Mouse (Mus musculus) naive thymus-derived CD4-positive, alpha-beta T cell, adult 2 months (primary cell): Measurements from ENCODE around the gene N4bp2.
"Not testable (repeated sequence)": the region's sequence is repeated elsewhere in the genome, so short reads cannot be mapped to it uniquely, and the experiment has no call there.

Source experiments
- DNase-seq: peaks from one replicate; pipeline ENCODE4 v3.0.0-alpha.2; 2011; ENCODE audit warnings: low read depth

N4bp2 gene

DNA sequence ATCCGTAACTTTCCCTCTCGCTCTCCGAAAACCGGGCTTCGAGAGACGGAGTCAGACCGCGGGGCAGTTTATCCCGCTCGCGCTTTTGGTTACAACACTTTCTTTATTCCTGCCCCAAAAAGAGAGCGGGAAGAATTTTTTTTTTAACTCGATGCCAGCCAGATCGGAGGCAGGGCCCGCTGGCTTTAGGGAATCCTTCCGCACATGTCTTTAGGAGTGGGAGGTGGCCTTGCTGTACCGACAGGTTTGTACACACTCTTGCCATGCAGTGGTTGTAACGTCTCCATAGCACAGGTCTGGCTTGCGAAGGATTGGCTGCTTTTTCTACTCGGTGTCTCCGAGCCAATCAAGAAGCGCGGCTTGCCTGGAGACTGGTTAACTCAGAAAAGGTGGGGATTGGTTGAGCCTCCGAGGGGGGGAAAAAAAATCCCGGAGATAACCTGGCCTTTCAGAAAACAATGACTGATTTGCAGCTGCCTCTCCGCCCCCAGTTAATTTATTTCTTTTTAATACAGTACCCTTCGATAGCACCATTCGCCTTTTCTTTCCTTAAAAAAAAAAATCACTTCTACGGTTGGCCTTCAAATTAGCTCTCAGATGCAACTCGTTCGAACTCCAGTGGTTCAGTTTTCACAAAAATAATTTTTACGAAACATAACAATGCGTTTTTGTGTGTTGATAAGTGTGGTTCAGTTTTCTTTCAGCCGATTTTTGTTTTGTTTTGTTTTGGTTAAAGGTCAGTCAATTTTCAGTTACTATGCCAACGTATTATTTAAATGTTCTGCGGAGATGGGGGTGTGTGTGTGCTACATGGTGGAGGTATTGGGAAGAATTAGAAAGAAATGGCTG lies 1.7 kb downstream of the N4bp2 start:
- peak; percentile 93 for DNase-seq

DNA sequence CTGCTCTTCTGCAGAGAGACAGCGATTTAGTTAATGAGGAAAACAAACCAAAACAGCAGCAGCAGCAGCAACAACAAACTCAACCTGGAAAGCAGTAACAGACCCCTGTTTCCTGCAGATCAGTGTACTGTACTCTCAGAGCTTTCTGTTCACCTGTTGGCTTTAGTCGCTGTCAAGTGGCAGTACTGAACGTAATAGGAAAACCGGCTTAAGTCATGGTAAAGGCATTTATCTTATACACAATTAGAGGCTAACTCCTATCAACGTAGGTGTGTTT lies 2.3 kb downstream of the N4bp2 start:
- no peak for DNase-seq

DNA sequence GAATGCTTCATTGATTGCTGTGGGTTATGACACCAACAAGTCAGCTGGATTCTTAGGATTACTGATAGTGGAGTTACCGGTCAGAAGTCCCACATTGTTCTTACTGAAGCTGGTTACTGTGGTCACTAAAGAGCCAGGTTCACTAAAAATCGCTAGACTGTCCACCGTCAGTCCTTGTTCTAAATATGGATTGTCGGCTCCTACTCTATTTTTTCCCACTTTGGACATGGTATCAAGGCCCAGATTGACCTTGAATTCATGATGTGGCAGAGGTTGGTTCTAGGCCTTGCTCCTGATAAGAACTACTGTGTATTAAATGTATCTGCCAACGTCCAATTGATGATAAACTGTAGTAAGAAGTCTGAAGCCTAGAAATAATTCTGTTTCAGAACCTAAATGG lies 4.7 kb downstream of the N4bp2 start:
- no peak for DNase-seq

DNA sequence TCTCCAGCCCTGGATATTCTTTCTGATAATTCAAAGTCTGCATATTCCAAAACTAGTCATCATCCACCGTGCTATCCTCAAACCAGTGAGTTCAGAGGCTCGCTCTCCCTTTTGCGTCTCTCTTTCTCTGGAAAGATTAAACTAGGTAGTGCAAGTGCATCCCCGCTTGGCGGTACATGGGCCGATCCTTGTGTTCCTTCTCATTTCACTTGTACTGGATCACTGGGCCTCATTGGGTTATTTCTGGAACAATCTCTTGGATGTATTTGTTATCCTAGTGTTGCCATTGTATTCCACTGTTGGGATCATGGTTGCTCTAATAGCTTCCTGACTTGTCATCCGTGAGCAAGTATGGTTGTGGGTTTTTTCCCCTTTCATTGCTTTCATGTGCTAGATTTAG lies 6.7 kb downstream of the N4bp2 start:
- DNase-seq, result no peak

DNA sequence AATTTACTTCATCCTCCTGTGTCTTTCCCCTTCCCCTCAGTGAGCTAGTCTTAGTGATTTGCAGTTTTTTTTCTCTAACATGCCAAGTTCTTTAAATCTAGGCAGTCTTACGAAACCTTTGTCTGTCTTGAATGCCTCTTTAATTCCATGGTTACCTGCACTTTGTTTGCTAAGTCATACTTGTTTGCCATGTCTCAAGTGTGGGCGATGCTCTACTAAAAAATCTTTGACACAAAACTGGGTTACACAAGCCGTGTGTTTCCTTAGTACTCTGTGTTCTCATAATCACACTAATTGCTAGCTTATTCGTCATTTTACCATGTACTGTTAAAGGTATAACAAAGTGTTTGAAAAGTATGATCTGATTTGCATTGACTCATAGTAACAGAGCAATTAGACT lies 7.2 kb downstream of the N4bp2 start:
- DNase-seq, result no peak

DNA sequence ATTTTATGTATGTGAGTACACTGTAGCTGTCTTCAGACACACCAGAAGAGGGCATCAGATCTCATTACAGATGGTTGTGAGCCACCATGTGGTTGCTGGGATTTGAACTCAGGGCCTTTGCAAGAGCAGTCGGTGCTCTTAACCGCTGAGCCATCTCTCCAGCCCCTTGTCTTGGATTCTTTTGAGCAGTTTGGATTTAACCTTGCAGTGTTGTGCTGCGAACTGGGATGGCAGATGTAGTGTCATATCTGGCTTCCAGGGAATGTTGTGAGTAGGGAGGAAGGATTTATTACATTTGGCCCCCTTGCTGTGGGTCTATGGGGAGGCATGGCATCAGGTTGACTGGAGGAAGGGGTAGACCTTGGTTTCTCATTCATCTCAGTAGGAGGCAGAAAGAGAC lies 10.6 kb downstream of the N4bp2 start:
- not testable (repeated sequence) for DNase-seq

DNA sequence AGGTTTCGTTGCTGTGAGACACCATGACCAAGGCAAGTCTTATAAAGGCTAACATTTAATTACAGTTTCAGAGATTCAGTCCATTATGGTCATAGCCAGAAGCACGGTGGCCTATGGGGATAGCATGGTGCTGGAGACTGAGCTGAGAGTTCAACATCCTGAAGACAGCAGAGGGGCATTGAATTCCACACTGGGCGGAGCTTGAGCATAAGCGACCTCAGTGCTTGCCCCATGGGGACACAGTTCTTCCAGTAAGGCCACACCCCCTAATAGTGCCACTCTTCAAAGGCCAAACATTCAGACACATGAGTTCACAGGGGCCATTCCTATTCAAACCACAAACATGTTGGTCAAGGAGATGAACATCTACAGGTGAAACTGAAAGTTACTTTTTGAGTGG lies 12.8 kb downstream of the N4bp2 start:
- no peak for DNase-seq

DNA sequence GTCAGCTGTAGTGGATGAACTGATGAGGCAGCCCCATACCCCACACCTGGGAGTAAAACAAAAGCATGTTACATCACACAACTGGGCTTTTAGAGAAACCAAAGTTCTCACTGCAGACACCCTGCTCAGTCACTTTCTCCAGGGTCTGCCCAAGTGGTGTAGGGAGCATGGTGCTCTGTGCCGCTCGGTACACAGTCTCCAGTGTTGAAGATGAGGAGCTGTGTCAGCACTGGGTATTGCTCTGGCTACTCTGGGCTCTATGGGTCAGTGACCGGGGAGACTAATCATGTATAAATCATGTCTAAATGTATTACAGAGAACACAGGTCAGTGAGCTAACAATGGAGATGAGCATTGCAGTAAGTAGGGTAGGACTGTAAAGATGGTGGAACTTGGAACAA lies 13.6 kb downstream of the N4bp2 start:
- DNase-seq, result no peak

DNA sequence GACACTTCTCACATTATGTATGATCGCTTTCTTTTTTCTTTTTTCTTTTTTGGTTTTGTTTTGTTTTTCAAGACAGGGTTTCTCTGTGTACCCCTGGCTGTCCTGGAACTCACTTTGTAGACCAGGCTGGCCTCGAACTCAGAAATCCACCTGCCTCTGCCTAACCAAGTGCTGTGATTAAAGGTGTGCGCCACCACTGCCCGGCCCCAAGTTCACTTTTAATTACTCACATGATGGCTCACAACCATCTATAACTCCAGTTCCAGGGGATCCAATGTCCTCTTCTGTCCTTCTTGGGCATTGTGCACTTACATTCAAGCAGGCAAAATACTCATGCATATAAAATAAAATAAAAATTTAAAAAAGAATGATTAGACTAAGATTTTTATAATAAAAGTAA lies 15.7 kb downstream of the N4bp2 start:
- not testable (repeated sequence) for DNase-seq

DNA sequence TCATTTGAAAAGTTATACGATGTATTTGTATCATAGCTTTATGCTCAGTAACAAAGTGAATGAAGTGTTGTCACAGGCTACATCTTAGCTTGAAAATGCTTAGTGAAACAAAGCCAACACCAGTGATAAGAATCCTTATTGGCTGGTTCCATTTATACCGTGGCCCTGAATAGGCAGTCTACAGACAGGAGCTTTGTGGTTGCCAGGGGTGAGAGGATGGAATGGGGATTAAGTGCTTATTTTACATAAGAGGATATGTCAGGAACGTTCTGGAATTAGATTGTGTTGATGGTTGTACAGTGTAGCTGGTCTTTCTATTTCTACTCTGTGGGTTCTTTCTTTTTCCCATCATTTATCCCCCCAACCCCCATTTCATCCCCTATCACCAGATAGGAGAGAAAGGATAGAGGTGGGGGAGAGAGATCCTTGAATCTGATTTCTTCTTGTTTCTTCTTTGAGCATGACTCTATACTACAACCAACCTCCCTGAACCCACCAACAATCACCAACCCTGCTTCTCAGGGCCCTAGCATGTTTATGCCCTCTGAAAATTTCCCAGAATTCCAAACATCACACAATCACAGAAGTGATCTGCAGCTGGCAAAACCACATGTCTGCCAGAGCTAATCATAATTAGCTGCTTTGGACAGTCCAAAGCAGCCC lies 16.2 kb downstream of the N4bp2 start:
- no peak for DNase-seq

DNA sequence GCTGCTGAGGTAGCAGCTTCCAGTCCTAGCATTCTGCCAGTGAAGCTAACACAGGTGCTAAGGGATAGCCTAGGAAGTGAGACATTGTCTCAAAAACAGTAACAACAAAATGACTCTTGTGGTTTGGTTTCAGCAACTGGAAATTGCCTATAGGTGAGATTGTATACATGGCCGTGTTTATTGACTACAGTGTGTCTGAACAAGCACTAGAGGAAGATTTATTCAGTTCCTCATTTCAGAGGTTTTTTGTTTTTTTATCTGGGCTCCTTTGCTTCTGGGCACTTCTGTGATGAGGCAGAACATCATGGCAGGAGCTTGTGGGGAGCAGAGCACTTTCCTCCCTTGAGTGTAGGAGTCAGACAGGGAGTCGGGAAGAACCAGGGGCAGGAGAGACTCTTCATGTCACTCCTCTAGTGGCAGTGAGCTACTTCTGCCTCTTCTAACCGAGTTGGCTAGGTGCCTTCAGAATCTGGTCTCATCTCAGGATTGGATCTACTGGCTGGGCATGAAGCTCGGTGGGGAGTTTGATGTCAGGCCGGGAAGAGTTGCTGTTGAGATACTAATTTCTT lies 17.9 kb downstream of the N4bp2 start:
- no peak for DNase-seq

DNA sequence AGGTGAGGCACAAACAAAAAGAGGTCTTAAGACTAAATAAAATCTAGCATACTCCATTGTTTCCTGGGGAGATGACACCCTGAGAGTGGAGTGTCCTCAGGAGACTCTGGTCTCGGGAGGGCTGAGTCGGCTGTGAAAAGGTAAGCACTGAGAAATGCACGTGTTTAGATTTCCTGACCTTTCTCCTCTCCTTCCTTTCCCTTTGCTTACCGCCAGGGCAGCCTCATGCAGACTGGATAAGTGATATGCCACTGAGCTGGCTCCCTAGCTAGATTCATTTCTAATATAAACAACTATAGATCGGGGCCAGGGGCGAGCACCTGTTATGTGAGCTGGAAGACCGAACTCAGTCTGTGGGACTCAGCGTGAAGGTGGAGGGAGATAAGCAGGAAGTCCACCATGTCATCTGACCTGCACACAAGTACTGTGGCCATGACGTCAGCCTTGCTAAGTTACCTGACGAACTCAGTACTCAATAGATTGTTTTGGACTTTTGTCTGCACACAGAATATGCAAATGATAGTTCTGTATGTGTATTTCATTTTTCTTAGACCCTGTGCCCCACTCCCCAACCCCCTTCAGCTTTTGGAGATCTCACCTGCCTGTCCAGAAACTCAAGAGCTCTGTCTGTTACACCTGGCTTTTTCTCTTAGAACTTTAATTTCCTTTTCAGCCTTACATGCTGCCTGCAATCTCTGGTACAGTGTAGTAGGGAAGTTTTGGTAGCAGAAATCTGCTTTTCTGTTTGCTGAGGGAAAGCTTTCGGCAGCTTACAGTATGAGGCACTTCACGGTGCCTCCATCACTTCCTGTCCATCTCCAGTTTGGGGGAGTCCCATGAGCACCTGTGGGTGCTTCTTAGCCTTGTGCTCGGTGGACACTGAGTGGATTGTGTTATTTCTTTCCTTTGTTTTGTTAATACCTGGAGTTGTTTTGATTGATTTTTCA lies 18.7 kb downstream of the N4bp2 start:
- DNase-seq, result no peak

DNA sequence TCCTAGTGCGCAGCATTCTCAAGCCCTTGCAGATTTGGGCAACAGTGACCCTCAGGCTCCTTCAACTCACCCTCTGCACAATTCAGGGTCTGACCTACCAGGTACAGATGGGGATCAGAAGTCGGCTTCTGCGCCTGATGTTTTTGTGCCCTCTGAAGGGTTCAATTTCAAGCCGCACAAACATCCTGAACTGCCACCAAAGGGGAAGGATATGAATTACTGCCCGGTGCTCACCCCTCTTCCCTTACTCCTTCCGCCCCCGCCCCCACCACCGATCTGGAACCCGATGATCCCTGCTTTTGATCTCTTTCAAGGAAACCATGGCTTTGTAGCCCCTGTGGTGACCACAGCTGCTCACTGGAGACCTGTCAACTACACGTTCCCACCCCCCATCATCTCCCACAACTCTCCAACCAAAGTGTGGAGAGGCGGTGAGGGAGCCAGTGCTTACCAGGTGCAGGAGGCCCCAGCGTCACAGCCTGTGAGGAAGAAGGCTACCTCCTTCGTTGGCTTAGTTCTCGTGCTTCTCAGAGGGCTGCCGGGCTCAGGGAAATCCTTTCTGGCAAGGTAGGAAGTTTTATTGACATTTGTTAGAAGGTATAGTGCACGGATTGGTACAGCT lies 27.4 kb downstream of the N4bp2 start:
- peak; percentile 47 for DNase-seq

DNA sequence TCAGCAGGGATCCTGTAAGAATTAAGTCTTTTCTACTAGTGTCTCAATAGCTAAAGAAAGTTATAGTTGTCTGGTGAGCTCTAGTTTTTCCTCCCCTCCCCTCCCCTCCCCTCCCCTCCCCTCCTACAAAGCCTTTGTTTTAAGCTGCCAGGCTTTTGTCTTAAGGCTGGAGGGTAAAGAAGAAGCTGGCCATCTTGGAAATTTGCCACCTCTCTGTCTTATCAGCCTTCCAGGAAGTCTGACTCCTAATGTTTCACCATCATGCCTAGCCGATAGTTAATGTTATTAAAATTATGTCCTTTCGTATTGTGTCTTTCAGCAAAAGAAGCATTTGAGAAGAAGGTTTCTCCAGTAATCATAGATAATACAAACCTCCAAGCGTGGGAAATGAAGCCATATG lies 30.9 kb downstream of the N4bp2 start:
- no peak for DNase-seq

DNA sequence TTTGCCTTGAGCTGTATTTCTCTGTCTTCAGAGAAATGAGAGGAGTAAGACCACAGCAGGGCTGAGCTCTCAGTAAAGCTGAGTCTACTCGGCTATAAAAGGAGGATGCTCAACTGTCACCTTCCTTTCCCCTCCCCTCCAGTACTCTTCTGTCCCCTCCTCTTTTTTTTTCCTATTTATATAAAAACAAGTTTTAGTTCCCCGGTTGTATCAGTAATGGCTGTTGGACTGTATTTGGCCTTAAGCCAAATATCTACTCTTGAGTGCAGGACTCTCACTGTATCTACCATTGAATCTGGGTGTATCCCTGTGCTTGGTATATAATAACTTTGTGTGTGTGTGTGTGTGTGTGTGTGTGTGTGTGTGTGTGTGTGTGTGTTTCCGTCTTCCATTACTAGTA lies 31.4 kb downstream of the N4bp2 start:
- DNase-seq, result peak; percentile 61

DNA sequence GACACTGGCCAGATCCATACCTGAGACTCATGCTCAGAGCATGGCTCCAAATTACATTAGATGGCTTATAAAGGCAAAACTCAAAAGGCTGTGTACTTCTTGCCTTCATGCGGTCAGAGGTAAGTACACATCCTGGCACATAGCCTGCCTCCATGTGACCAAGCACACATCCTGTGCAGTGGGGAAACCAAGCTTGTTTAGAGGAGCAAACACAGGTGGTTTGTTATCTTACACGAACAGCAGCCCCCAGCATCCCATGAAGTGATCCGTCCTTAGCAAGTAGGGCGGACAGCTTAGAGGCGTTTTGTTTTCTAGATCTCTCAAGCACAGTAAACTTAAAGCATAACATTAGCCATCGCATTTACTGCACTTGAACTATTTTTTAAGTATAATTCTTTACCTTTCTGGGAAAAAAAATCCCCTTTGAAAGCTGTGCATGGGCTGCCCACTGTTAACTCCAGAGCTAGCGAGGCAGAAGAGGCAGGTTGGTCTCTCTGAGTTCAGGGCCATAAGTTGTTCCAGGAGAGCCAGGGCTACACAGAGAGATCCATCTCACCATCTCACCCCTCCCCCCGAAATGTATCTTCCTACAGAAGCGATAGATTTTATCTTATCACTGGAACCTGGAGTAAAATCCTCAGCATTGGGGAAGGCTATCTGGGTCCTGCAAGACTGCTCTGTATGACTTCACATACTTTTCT lies 32.1 kb downstream of the N4bp2 start:
- peak; percentile 80 for DNase-seq

DNA sequence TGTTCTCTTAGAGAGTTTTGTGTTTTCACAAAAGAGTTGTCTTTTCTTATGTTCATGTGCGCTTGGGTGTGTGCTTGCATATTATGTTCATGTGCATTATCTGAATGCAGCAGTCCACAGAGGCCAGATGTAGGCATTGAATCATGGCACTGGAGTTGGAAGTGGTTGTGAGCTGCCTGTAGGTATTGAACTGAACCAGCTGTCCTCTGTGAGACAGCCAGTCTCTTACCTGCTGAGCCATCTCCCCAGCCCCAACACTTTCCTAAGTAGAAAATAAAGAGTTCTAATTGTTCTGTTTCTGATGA lies 32.6 kb downstream of the N4bp2 start:
- peak; percentile 47 for DNase-seq

DNA sequence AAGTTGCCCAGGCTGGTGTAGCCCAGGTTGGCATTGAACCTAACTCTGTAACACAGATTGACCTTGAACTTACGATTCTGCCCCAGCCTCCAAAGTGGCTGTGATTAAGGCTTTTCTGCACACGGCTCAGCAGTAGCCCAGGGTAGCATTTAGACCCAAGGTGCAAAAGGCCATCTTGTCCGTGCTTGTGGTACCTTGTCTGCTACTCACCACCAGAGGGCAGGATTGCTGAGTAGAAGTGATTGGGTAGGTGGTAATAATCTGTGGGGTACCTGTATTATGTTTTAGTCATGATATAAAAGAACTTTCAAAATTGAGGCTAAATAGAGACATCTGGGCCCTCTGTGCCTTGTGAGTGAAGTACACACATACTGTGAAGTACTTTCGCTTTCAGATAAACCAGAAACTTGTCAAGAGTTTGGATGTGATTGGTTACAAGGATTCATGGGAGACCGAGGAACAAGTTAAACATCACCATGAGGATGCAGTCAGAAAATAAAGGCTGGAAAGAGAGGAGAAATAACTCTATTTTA lies 60.3 kb downstream of the N4bp2 start:
- peak; percentile 82 for DNase-seq

DNA sequence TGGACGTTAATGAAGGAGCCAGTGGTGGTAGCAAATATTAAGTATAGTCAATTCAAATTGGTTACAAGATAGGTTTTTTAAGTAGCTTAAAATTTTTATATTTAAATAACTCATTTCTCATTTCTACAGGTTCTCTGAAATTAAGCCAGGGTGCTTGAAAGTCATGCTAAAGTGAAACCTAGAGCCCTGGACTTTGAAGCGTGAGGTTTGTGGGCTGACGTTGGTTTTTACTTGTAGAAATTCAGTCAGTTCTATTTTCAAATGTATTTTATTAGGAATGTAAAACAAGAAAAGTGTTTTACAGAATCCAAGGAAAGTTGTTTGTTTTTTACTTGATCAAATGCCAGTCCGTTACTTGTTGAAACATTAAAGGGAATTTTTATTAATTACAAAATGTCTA lies 63.2 kb downstream of the N4bp2 start:
- DNase-seq, result peak; percentile 61

DNA sequence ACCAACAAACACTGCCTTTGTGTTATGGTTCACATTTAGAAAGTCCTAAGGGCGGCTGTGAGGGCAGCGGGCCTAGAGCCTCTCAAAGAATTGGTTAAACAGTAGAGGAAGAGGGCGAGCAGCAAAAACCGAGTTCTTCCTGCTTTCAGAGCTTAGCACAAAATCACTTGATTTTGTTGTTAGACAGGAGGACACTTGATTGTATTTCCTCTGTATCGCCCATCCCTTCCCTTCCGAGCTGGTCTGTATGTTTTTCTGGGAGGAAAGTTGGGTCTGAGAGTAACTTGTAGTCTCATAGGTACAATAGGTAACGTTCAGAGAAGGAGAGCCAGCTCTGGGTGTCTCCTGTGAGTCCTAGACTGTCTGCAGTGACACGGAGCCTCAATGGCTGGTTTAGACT lies 63.8 kb downstream of the N4bp2 start:
- DNase-seq, result peak; percentile 71

DNA sequence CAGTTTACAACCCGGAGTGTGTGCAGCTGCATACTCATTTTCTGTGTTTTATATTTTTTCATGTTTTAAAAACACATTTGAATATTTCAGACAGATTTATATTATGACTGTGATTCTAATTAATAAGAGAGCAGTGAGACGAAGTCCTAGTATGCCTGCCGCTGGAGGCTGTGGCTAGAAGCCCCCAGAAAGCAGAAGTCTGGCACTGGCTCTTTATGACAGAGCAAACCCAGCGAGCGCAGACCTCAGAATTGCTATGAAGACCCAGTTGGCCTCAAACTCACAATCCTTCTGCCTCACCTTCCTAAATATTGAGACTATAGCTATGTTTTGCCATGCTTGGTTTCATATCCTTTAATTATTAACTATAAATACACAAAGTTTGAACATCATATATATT lies 64.9 kb downstream of the N4bp2 start:
- no peak for DNase-seq
